Mouse (Mus musculus): Measurements from ENCODE around the gene Olfr1505. TPM values are rescaled to one million over a fixed set of nuclear protein-coding genes. Genes with fewer than 3 reads are reported as not detected.

Olfr1505 gene
- not detected in 2 replicates for polyA plus RNA-seq (2014; fragmentation: Nextera tagmentation; extraction: Ambion mirVana)

- H3K4me2 ChIP-seq (ENCODE audit: low read depth, low read length), result no peak within 1 kb of the TSS
- no peaks in the 10 kb centered on the region for H3K36me3 ChIP-seq (ENCODE audit: control insufficient read depth, insufficient read depth, low read length)
- no peaks in the 10 kb centered on the region for H3K9me3 ChIP-seq (ENCODE audit: control insufficient read depth, low read length)
- 83% methylated on average over 2 of the region's 2 CpGs for WGBS
- DNase-seq (ENCODE audit: low spot score), result no peak
- H3K9ac ChIP-seq (ENCODE audit: low read depth, low read length), result no peak within 1 kb of the TSS
- H3K4me1 ChIP-seq (ENCODE audit: control insufficient read depth, insufficient read depth, low read length), result no peaks in the 10 kb centered on the region
- H3K27me3 ChIP-seq (replicated peaks; ENCODE audit: control insufficient read depth, insufficient read depth, low read length), result no peaks in the 10 kb centered on the region
- no peak within 1 kb of the TSS for H3K4me3 ChIP-seq (ENCODE audit: low read depth, low read length)
- no peak for ATAC-seq (ENCODE audit: low read depth)
- no peak within 1 kb of the TSS for H3K27ac ChIP-seq (replicated peaks; ENCODE audit: low read depth, low read length)
Observed at GRCm38 (mm10) chr19:13913230-13913629, at the start of gene Olfr1505. TSS of gene Olfr1505 (plus strand) at chr19:13913530.

DNA sequence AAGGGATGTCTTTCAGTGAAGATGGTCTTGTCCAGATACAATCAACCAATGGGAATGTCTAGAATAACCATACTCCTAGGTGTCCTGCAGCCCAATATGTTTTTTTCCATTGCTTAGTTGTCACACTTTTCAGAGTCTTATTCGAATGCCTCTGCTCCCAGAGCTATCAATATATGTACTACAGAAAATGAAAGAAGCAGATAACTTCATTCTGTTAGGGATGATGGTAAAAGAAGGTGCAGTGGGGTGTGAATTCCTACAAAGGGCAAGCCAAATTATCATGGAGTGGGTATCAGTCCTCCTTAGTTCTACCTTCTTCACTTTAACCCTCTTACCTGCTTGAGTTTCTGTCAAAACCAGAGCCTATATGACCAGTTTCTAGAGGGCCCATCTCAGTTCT is 15.5 kb upstream of the Olfr1505 start, which contains the start of gene Olfr1504:
Gene Olfr1504 (minus strand): TSS at position 101 of the 400 bp plus-strand sequence.
- Histone ChIP-seq H3K4me2 (ENCODE audit: low read depth, low read length) (no peak within 1 kb of the TSS), H3K9ac (ENCODE audit: low read depth, low read length) (no peak within 1 kb of the TSS), H3K36me3 (ENCODE audit: control insufficient read depth, insufficient read depth, low read length) (no peaks in the 10 kb centered on the region), H3K9me3 (ENCODE audit: control insufficient read depth, low read length) (no peaks in the 10 kb centered on the region), H3K4me1 (ENCODE audit: control insufficient read depth, insufficient read depth, low read length) (no peaks in the 10 kb centered on the region), H3K27ac (replicated peaks; ENCODE audit: low read depth, low read length) (no peak within 1 kb of the TSS), H3K27me3 (replicated peaks; ENCODE audit: control insufficient read depth, insufficient read depth, low read length) (no peaks in the 10 kb centered on the region), H3K4me3 (ENCODE audit: low read depth, low read length) (no peak within 1 kb of the TSS)
- no peak for ATAC-seq (ENCODE audit: low read depth)
- WGBS, result 62% methylated on average over 1 of the region's 1 CpGs
- no peak for DNase-seq (ENCODE audit: low spot score)

Other genes starting within 250 kb of the Olfr1505 start
- gene Olfr1491, start 216.3 kb upstream of the Olfr1505 start, polyA plus RNA-seq (2014; fragmentation: Nextera tagmentation; extraction: Ambion mirVana), result not detected in 2 replicates
- 0.10 TPM in 1 of 2 replicates, not detected in the other for gene Olfr1493-ps1, start 190.3 kb upstream of the Olfr1505 start, polyA plus RNA-seq (2014; fragmentation: Nextera tagmentation; extraction: Ambion mirVana)
- gene Olfr1494, start 173.8 kb upstream of the Olfr1505 start, polyA plus RNA-seq (2014; fragmentation: Nextera tagmentation; extraction: Ambion mirVana), result not detected in 2 replicates
- not detected in 2 replicates for gene Olfr1495, start 148.9 kb upstream of the Olfr1505 start, polyA plus RNA-seq (2014; fragmentation: Nextera tagmentation; extraction: Ambion mirVana)
- gene Olfr1496, start 135.7 kb upstream of the Olfr1505 start, polyA plus RNA-seq (2014; fragmentation: Nextera tagmentation; extraction: Ambion mirVana), result not detected in 2 replicates
- 0.13 TPM in 1 of 2 replicates, not detected in the other for gene Olfr1497, start 115.3 kb upstream of the Olfr1505 start, polyA plus RNA-seq (2014; fragmentation: Nextera tagmentation; extraction: Ambion mirVana)
- gene Olfr1499, start 94.1 kb upstream of the Olfr1505 start, polyA plus RNA-seq (2014; fragmentation: Nextera tagmentation; extraction: Ambion mirVana), result not detected in 2 replicates
- gene Olfr1500, start 83.0 kb upstream of the Olfr1505 start, polyA plus RNA-seq (2014; fragmentation: Nextera tagmentation; extraction: Ambion mirVana), result not detected in 2 replicates
- gene Olfr1501, start 62.8 kb upstream of the Olfr1505 start, polyA plus RNA-seq (2014; fragmentation: Nextera tagmentation; extraction: Ambion mirVana), result 0.14 TPM in 1 of 2 replicates, not detected in the other
- not detected in 2 replicates for gene Olfr1502, start 51.7 kb upstream of the Olfr1505 start, polyA plus RNA-seq (2014; fragmentation: Nextera tagmentation; extraction: Ambion mirVana)
- gene Olfr1504, start 15.6 kb upstream of the Olfr1505 start, polyA plus RNA-seq (2014; fragmentation: Nextera tagmentation; extraction: Ambion mirVana), result not detected in 2 replicates